Mouse (Mus musculus) forebrain, embryonic 14.5 days (tissue): ENCODE measurements around the gene Insl3. TPM values are rescaled to one million over a fixed set of nuclear protein-coding genes. Genes with fewer than 3 reads are reported as not detected.
"Not testable (repeated sequence)": the region's sequence is repeated elsewhere in the genome, so short reads cannot be mapped to it uniquely, and the experiment has no call there.

Source experiments
- ATAC-seq: fragments of 200-750 bp; cut with Nextera tagmentation; 2 replicates; pipeline ENCODE4 v1.8.0; 2017; ENCODE audit warnings: mild to moderate bottlenecking, moderate library complexity
- DNase-seq: peaks from one replicate; pipeline ENCODE4 v3.0.0-alpha.2; 2015; ENCODE audit warnings: low spot score
- H3K27ac ChIP-seq: fragments of 300-500 bp; sonication (generic); 2 replicates; pipeline ENCODE4 v1.5.1; 2014; ENCODE audit warnings: low read depth, mild to moderate bottlenecking, control low read depth, low read length, moderate library complexity
- H3K27me3 ChIP-seq: fragments of 300-500 bp; sonication (generic); replicated peaks from 2 replicates; pipeline ENCODE4 v1.6.1; 2014; ENCODE audit warnings: low read length, control low read depth, mixed read lengths; ENCODE audit not compliant: control insufficient read depth, insufficient read depth
- H3K36me3 ChIP-seq: fragments of 300-500 bp; sonication (generic); 2 replicates; pipeline ENCODE4 v1.6.1; 2014; ENCODE audit warnings: low read length, control low read depth; ENCODE audit not compliant: control insufficient read depth, insufficient read depth
- H3K4me1 ChIP-seq: fragments of 300-500 bp; sonication (generic); 2 replicates; pipeline ENCODE4 v1.6.1; 2014; ENCODE audit warnings: antibody characterized with exemption, low read length, control low read depth; ENCODE audit not compliant: control insufficient read depth, insufficient read depth
- H3K4me2 ChIP-seq: fragments of 300-500 bp; sonication (generic); 2 replicates; pipeline ENCODE4 v1.6.1; 2014; ENCODE audit warnings: mild to moderate bottlenecking, control low read depth, low read length
- H3K4me3 ChIP-seq: fragments of 300-500 bp; sonication (generic); 2 replicates; pipeline ENCODE4 v1.5.1; 2014; ENCODE audit warnings: low read depth, low read length, control low read depth
- H3K9ac ChIP-seq: fragments of 300-500 bp; sonication (generic); 2 replicates; pipeline ENCODE4 v1.6.1; 2014; ENCODE audit warnings: mild to moderate bottlenecking, low read length, control low read depth, moderate library complexity
- H3K9me3 ChIP-seq: fragments of 300-500 bp; sonication (generic); replicated peaks from 2 replicates; pipeline ENCODE4 v1.6.1; 2016; ENCODE audit warnings: low read length, control low read depth, mixed read lengths; ENCODE audit not compliant: control insufficient read depth
- WGBS: fragments of 180-500 bp; shearing (Covaris S2); extraction: QIAGEN DNeasy Blood & Tissue Kit; methylation state at CpG from one replicate; pipeline ENCODE4 v1.1.7; 2014; 5-methylcytosine and 5-hydroxymethylcytosine counted together
- polyA plus RNA-seq: library from polyadenylated mRNA; unstranded; fragments of >200 nt; fragmentation: Nextera tagmentation; extraction: Ambion mirVana; gene quantifications from 2 replicates; pipeline ENCODE4 v1.2.1, GENCODE M21; 2014

The Insl3 gene
- polyA plus RNA-seq, 1 experiment from 2014 or later = not detected

DNA sequence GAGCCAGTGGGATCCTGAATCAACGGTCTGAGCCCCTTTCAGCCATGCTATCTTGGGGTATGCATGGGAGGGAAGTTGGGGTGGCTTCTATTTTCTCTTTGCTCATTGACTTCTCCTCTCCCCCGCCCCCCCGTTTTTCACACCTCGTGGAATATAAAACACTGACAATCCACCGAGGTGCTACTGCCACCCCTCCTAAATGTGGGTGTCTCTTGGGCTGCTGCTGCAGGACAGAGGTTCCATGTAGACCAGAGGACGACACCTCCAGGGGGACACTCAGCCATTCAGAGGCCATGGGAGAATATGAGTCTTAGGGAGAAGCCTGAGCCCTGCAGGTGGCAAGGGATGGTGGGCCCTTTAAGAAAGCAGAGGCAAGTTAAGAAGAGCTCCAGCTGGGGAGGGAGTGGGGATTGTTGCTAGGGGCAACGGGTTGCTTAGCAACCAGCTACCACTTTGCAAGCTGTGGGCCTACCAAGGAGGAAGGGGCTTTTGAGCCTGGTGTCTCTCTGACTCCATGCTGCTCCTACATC, 31.0 kb downstream of the Insl3 start:
- Histone ChIP-seq H3K9ac (peak overlapping the region; percentile 32; the same call in 1 of the 2 replicates), H3K4me1 (peaks cover 39% of the 10 kb centered on the region)

DNA sequence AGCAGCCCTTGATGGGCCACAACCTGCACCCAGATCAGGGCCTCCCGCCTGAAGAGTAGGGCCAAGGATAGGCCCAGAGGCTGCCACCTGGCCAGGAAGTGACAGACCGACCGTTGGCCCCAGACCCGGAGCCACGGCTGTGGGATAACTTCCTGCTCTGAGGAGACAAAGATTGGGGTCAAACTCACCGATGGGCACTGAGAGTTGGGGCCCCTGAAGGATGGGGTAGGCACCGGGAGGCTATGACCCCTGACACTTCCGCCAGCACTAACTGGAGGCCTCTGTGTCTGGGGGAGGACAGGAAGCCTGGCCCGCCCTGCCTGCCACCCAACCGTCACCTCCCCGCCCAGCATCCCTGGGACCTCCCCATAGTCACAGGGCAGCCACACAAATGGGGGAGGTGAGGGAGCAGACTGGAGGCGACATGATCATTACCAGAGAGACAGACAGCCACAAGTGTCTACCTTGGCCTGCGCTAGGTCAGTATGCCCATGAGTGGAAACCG, 34.1 kb downstream of the Insl3 start:
- ATAC-seq = no peak
- DNase-seq = no peak
- no peak overlapping the region for H3K27ac ChIP-seq
- no peaks in the 10 kb centered on the region for H3K9me3 ChIP-seq
- WGBS = 74% methylated on average over 14 of the region's 14 CpGs
- H3K4me3 ChIP-seq = no peak overlapping the region
- H3K4me2 ChIP-seq = no peak overlapping the region
- H3K27me3 ChIP-seq = no peaks in the 10 kb centered on the region
- H3K4me1 ChIP-seq = peaks cover 40% of the 10 kb centered on the region
- no peak overlapping the region for H3K9ac ChIP-seq
- no peaks in the 10 kb centered on the region for H3K36me3 ChIP-seq

More for the DNA sequence above, 31.0 kb downstream of the Insl3 start:
- peak overlapping the region; percentile 38 for H3K4me2 ChIP-seq
- ATAC-seq (peak; percentile 87), DNase-seq (peak; percentile 97)
- no peaks in the 10 kb centered on the region for H3K9me3 ChIP-seq
- no peaks in the 10 kb centered on the region for H3K27me3 ChIP-seq
- 0 out of 2 replicates have a peak overlapping the region, but pooled peaks have one; percentile 5 for H3K4me3 ChIP-seq
- WGBS = 24% methylated on average over 7 of the region's 7 CpGs
- H3K27ac ChIP-seq = peak overlapping the region; percentile 84
- H3K36me3 ChIP-seq = peaks cover 26% of the 10 kb centered on the region

DNA sequence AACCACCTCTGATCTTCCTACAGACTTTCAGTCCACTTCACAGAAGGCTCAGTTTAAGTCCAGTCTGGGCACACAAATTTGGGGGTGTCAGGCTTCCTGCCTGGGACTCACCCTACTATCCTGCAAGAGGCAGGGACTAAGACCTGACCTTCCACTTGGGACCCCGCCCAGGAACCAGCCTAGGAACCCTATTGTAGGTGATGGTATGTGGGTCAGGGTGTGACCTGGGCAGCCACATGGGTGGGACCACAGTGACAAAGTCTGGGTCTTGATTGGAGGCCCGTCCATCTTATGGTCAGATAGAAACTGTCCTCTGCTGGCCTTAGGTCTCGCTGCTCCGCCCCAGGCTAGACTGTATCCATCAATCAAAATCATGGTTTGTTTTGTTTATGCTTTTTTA, 35.4 kb downstream of the Insl3 start:
- H3K4me1 ChIP-seq = peaks cover 29% of the 10 kb centered on the region
- no peak overlapping the region for H3K27ac ChIP-seq
- ATAC-seq (no peak), DNase-seq (no peak)
- H3K9ac ChIP-seq = peak overlapping the region; percentile 84
- WGBS = 68% methylated on average over 4 of the region's 4 CpGs
- H3K4me2 ChIP-seq = peak overlapping the region; percentile 84
- peak overlapping the region; percentile 67 for H3K4me3 ChIP-seq
- H3K27me3 ChIP-seq = no peaks in the 10 kb centered on the region
- H3K36me3 ChIP-seq = no peaks in the 10 kb centered on the region
- H3K9me3 ChIP-seq = no peaks in the 10 kb centered on the region

DNA sequence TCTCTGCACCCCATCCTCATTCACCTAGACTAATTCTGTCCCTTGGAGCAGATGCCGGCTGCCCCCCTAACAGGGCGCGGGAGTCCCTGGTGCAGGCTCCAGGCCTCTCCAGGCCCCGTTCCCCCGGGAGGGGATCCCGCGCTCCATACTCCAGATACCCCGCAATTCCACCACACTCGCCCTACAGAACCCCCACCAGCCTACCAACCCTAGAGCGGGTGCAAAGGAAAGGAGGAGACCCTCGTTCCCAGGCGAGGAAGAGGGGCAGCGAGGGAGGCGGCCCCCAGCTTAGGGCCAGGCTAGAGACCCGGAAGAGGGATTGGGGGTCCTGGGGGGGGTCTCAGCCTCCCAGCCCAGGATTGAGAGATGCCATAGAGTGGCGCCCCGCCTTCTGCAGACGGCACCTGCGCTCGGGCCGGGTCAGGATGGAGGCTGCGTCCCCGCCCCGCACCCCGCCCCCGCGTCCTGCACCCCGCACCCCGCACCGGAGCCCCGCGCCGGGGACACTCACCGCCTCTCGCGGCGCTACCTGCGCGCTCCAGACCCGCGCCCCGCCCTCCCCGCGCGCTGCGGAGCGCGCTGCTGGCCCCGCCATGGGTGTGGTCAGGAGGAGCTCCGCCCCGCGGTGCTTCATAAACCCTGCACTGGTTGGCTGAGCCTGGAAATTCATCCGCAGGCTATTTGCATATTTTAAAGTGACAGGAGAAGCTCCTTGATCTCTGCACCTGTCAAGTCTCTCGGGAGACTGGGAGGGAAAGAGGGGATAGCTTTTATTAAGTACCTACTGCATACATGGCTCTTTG, 36.3 kb downstream of the Insl3 start, which contains the start of gene Fcho1:
TSS of gene Fcho1 (minus strand) at position 595 of the 803 bp plus-strand sequence.
- no peaks in the 10 kb centered on the region for H3K36me3 ChIP-seq
- no peaks in the 10 kb centered on the region for H3K9me3 ChIP-seq
- peak within 1 kb of the TSS; percentile 33; the same call in 1 of the 2 replicates for H3K27ac ChIP-seq
- H3K9ac ChIP-seq = peak within 1 kb of the TSS; percentile 84
- ATAC-seq (peak; percentile 89), DNase-seq (peak; percentile 97)
- peak within 1 kb of the TSS; percentile 84 for H3K4me2 ChIP-seq
- H3K4me1 ChIP-seq = peaks cover 20% of the 10 kb centered on the region
- WGBS = 1% methylated on average over 42 of the region's 54 CpGs
- H3K27me3 ChIP-seq = no peaks in the 10 kb centered on the region
- peak within 1 kb of the TSS; percentile 67 for H3K4me3 ChIP-seq

DNA sequence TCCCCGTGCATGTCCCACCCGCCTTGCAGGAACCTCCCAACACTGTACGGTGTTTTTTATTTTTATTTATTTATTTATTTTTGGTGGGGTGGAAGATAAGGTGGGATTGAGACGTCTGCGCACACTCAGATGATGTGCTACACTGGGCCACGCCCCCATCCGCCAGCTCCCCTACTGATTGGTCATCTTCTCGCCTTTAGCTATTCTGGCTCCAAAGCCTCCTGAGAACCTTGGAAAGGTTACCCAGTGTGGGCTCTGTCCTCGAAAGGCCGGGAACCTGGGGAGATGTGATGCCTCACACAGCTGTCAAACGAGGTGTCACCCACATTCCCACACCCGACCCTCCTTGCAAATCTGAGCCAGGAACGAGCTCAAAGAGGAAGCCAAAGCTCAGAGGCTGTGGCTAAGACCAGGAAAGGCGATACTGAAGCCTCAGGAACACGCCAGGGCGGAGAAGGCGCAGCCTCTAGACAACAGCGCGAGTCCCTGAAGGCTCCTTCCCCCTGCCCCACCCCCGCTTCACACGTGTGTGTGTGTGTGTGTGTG, 39.3 kb downstream of the Insl3 start:
- DNase-seq = peak; percentile 76
- ATAC-seq = peak; percentile 27; the same call in 1 of the 2 replicates
- WGBS = 7% methylated on average over 19 of the region's 21 CpGs

DNA sequence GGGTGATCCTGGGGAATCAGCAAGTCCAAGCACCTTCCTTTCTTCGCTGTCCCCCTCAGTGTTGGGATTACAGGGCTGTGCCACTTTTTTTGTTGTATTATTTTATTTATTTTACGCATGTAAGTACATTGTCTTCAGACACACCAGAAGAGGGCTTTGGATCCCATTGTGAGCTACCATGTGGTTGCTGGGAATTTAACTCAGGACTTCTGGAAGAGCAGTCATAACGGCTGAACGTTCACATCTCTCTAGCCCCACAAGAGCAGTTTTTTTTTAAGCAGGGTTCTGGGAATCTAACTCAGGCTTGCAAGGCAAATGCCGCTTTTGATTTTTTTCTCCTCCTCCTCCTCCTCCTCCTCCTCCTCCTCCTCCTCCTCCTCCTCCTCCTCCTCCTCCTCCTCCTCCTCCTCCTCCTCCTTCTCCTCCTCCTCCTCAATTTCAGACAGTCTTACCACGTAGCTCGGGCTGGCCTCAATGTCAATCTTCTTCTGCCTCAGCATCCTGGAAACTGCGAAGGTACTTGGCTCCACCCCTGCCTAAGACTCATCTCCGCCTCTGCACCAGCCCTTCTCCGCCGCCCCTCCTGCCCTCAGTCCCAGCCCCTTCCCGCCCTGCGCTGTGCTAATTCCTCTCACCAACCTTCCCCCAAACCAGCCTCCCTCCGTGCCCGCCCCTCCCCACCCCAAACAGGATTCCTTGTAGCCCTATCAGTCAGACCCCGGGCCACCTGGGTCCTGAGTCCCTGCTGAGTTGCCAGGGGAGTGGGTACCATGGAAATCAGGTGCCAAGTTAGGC, 40.0 kb downstream of the Insl3 start:
- 2% methylated on average over 13 of the region's 16 CpGs for WGBS
- no peaks in the 10 kb centered on the region for H3K36me3 ChIP-seq
- peaks cover 7% of the 10 kb centered on the region; the same call in 1 of the 2 replicates for H3K4me1 ChIP-seq
- H3K27me3 ChIP-seq = no peaks in the 10 kb centered on the region; the same call in 1 of the 2 replicates
- H3K9ac ChIP-seq = peak overlapping the region; percentile 30; the same call in 1 of the 2 replicates
- H3K4me3 ChIP-seq = peak overlapping the region; percentile 29
- H3K9me3 ChIP-seq = no peaks in the 10 kb centered on the region
- DNase-seq (peak; percentile 55), ATAC-seq (peak; percentile 25)
- H3K27ac ChIP-seq = no peak overlapping the region; the same call in 1 of the 2 replicates
- peak overlapping the region; percentile 55 for H3K4me2 ChIP-seq

More for the DNA sequence above, 39.3 kb downstream of the Insl3 start:
- Histone ChIP-seq H3K9me3 (no peaks in the 10 kb centered on the region), H3K4me2 (peak overlapping the region; percentile 55), H3K27me3 (no peaks in the 10 kb centered on the region; the same call in 1 of the 2 replicates), H3K4me1 (peaks cover 7% of the 10 kb centered on the region; the same call in 1 of the 2 replicates), H3K36me3 (no peaks in the 10 kb centered on the region), H3K27ac (no peak overlapping the region; the same call in 1 of the 2 replicates), H3K9ac (peak overlapping the region; percentile 30; the same call in 1 of the 2 replicates), H3K4me3 (peak overlapping the region; percentile 29)

DNA sequence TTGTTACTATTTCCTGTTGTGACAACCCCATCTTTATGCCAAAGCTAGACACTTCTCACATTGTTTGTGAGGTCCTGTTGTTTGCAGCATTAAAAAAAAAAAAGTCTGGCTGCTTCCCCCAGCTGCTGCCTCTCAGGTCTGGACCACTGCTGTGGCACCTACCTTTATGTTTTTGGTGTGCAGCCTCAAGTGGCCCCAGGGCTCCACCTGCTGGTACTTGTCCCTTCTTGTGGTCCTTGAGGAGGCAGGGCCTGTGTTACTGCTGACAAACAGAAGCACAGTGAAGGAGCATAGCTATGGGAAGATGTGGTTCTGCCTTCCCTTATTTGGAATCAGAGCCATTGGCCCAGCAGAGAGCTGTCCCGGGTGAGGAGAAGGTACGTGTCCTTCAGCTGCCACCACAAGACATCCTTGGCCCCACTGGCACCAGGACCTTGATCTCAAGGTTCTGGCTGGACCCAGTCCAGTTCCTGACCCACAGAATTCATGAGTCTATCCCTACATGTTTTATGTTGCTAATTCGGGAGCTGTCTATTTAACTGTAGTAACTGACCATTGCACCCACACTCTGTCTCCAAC, 42.7 kb downstream of the Insl3 start:
- no peak overlapping the region for H3K4me2 ChIP-seq
- DNase-seq = peak; percentile 57
- H3K27ac ChIP-seq = no peak overlapping the region
- H3K36me3 ChIP-seq = no peaks in the 10 kb centered on the region
- WGBS = 54% methylated on average over 3 of the region's 3 CpGs
- no peak for ATAC-seq
- H3K9ac ChIP-seq = no peak overlapping the region
- H3K27me3 ChIP-seq = no peaks in the 10 kb centered on the region; the same call in 1 of the 2 replicates
- no peak overlapping the region for H3K4me3 ChIP-seq
- no peaks in the 10 kb centered on the region for H3K9me3 ChIP-seq
- no peaks in the 10 kb centered on the region for H3K4me1 ChIP-seq

DNA sequence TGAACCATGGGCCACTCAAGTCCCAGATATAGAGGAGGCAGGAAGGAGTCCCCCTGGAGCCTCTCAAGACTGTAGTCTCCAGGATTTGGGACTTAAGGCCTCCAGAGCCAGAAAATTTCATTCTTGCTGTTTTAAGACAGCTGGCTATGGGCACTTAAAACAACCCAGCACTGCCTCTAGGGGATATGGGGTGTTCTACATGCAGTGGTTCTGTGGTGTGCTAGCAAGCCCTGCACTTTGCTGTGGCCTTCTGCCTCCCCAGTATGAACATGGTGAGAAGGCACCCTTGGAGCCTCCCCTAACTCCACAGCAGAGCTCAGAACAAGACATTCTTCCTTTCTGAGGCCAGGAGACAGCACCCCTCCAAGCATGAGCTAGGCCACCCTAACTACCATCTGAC, 49.3 kb downstream of the Insl3 start:
- H3K27me3 ChIP-seq, H3K4me3 ChIP-seq, ATAC-seq, H3K4me1 ChIP-seq, H3K9ac ChIP-seq, H3K36me3 ChIP-seq, H3K27ac ChIP-seq, DNase-seq, H3K4me2 ChIP-seq, H3K9me3 ChIP-seq: not testable (repeated sequence)
